Mouse (Mus musculus) MEL (cell line): ENCODE results near the gene Naa80.

Experiments
- BHLHE40 ChIP-seq: IDR thresholded peaks from 2 replicates; pipeline ENCODE4 v1.6.1; 2012; ENCODE audit warnings: low read depth, mild to moderate bottlenecking, inconsistent platforms, low read length, improper control_type of control experiment, borderline replicate concordance
- CTCF ChIP-seq, 3 experiments: IDR thresholded peaks in 2 of 3; conservative IDR thresholded peaks in 1 of 3; 2 replicates each; pipeline ENCODE4 v1.5.1; 2011 to 2012; ENCODE audit warnings: low read length in 3 of 3, low read depth in 2 of 3, mild to moderate bottlenecking in 2 of 3, improper control_type of control experiment in 1 of 3, inconsistent platforms in 1 of 3, mixed read lengths in 1 of 3, moderate library complexity in 1 of 3; ENCODE audit not compliant: control insufficient read depth in 1 of 3, insufficient read depth in 1 of 3, poor library complexity in 1 of 3, severe bottlenecking in 1 of 3
- EP300 ChIP-seq, 2 experiments: IDR thresholded peaks; 2 replicates each; pipeline ENCODE4 v1.6.1; 2011; ENCODE audit warnings: improper control_type of control experiment in 2 of 2, low read length in 2 of 2, low read depth in 1 of 2, mild to moderate bottlenecking in 1 of 2
- JUND ChIP-seq: IDR thresholded peaks from 2 replicates; pipeline ENCODE4 v1.6.1; 2011; ENCODE audit warnings: low read depth, mild to moderate bottlenecking, improper control_type of control experiment, low read length
- NELFE ChIP-seq: IDR thresholded peaks from 2 replicates; pipeline ENCODE4 v1.6.1; 2011; ENCODE audit warnings: low read depth, low read length, improper control_type of control experiment
- POLR2A ChIP-seq, 2 experiments: IDR thresholded peaks; 2 replicates each; pipeline ENCODE4 v1.6.1; 2011 to 2012; ENCODE audit warnings: low read length in 2 of 2, mild to moderate bottlenecking in 2 of 2, control low read depth in 1 of 2, improper control_type of control experiment in 1 of 2, low read depth in 1 of 2, moderate library complexity in 1 of 2; ENCODE audit not compliant: control insufficient read depth in 1 of 2, insufficient read depth in 1 of 2, poor library complexity in 1 of 2
- POLR2AphosphoS2 ChIP-seq: IDR thresholded peaks from 2 replicates; pipeline ENCODE4 v1.6.1; 2011; ENCODE audit warnings: low read length, improper control_type of control experiment
- SMC3 ChIP-seq: IDR thresholded peaks from 2 replicates; pipeline ENCODE4 v1.6.1; 2011; ENCODE audit warnings: low read depth, low read length, improper control_type of control experiment
- TAL1 ChIP-seq: IDR thresholded peaks from 2 replicates; pipeline ENCODE4 v1.6.1; 2012; ENCODE audit warnings: mild to moderate bottlenecking, inconsistent platforms, low read length, moderate library complexity, mixed read lengths
- ZMIZ1 ChIP-seq: IDR thresholded peaks from 2 replicates; pipeline ENCODE4 v1.6.1; 2012; ENCODE audit warnings: low read depth, mild to moderate bottlenecking, inconsistent platforms, low read length, improper control_type of control experiment, moderate library complexity

DNA sequence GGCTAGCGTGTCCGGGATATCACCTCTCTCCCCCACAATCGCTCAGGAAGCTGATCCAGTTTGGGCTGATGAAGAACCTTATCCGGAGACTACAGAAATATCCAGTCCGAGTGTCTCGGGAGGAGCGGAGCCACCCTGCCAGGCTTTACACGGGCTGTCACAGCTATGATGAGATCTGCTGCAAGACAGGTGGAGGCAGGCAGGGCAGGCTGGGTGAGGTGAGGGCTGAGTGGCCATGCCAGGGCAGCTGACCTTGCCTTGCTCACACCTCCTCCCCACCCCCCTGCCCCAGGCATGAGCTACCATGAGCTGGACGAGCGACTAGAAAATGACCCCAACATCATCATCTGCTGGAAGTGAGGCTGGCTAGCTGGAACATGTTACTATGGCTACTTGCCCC lies 33.5 kb upstream of the Naa80 start:
- TF ChIP-seq EP300 (IDR thresholded peaks at IDR 0.05; ENCODE audit: low read depth in 1 of 2, low read length in 2 of 2) (no peak), BHLHE40 (no peak), CTCF (IDR thresholded peaks at IDR 0.05 in 2 of 3, conservative IDR thresholded peaks at IDR 0.05 in 1 of 3; ENCODE audit: control insufficient read depth in 1 of 3, insufficient read depth in 1 of 3, low read depth in 2 of 3, low read length in 3 of 3, poor library complexity in 1 of 3, severe bottlenecking in 1 of 3) (no peak), POLR2AphosphoS2 (no peak), NELFE (no peak), SMC3 (no peak), POLR2A (IDR thresholded peaks at IDR 0.05; ENCODE audit: control insufficient read depth in 1 of 2, insufficient read depth in 1 of 2, low read depth in 1 of 2, low read length in 2 of 2, poor library complexity in 1 of 2) (no peak), JUND (no peak), ZMIZ1 (no peak), TAL1 (no peak)
